Comparison of ENCODE assay signal across 8 mouse cellular contexts in the genomic region with DNA sequence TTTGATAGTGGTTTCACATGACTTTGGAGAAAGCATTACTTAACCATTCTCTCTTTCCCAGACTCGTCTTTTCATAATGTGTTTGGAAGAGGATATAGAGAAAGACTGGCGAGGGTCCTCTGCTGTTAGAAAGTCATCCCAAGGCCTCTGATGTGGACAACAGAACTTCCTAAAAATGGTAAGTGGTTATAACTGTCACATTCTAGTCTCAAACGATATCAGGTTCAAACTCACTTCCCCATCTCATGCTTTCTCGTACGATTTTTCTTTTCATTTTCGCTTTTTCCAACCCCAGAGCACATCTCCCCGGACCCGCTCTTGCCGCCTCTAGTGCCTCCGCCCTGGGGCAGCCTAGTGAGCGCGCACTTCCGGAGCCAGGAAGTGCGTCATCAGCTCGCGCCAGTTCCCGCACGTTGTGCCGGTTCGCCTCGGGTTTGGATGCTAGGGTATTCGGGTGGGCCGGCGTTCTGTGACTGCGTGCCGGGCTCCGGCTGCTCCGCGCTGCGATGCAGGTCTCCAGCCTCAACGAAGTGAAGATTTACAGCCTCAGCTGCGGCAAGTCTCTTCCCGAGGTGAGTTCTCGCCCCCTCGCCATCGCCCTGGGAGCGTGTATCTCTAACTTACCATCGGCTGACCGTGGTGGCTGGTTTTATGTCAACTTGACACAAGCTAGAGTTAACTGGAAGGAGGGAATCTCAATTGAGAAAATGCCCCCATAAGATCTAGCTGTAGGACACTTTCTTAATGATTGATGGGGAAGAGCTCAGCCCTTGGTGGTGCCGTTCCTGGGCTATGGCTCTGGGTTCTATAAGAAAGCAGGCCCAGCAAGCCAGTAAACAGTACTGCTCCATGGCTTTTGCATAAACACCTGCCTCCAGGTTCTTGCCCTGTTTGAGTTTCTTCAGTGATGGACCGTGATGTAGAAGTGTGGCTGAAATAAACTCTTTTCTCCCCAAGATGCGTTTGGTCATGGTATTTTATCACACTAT. TPM values are rescaled to one million over a fixed set of nuclear protein-coding genes. Genes with fewer than 3 reads are reported as not detected.
A peak's percentile ranks its signal among the peaks of the same experiment; 100 is the strongest.
DNase-seq lines count a peak whose midpoint lies in the region; ATAC-seq and TF ChIP-seq lines count a peak whose summit lies in the region.

A gene (plus strand): TSS at position 411 of the 989 bp plus-strand sequence.

- peaks cover 9% of the 10 kb centered on the region for H3K4me1 ChIP-seq in heart, embryonic 12.5 days (replicated peaks)
- 0 out of 2 replicates have a peak, but pooled peaks cover 5% of the 10 kb centered on the region for H3K4me1 ChIP-seq in kidney, postnatal 0 days (replicated peaks; ENCODE audit: insufficient read depth, low read length)
- H3K4me1 ChIP-seq in liver, embryonic 11.5 days (replicated peaks; ENCODE audit: control insufficient read depth, insufficient read depth, low read length): peaks cover 11% of the 10 kb centered on the region
- peaks cover 6% of the 10 kb centered on the region; the same call in 1 of the 2 replicates for H3K4me1 ChIP-seq in stomach, embryonic 14.5 days (ENCODE audit: control insufficient read depth, insufficient read depth, low read length)

- WGBS in heart, embryonic 12.5 days: under 1% methylated on average over 42 of the region's 42 CpGs
- WGBS in kidney, postnatal 0 days: 1% methylated on average over 42 of the region's 42 CpGs
- under 1% methylated on average over 42 of the region's 42 CpGs for WGBS in liver, embryonic 11.5 days
- WGBS in stomach, embryonic 14.5 days: under 1% methylated on average over 42 of the region's 42 CpGs

- no peak for TF ChIP-seq CTCF in kidney, postnatal 0 days (IDR thresholded peaks at IDR 0.05; ENCODE audit: low read depth)

- peak within 1 kb of the TSS; percentile 89 for H3K4me3 ChIP-seq in heart, embryonic 12.5 days
- peak within 1 kb of the TSS; percentile 86 for H3K4me3 ChIP-seq in kidney, postnatal 0 days (replicated peaks; ENCODE audit: low read depth, low read length)
- H3K4me3 ChIP-seq in liver, embryonic 11.5 days (ENCODE audit: low read depth, low read length): peak within 1 kb of the TSS; percentile 81
- H3K4me3 ChIP-seq in stomach, embryonic 14.5 days (ENCODE audit: low read depth, low read length): peak within 1 kb of the TSS; percentile 67

- no peaks in the 10 kb centered on the region for H3K27me3 ChIP-seq in heart, embryonic 12.5 days (replicated peaks)
- no peaks in the 10 kb centered on the region for H3K27me3 ChIP-seq in kidney, postnatal 0 days (ENCODE audit: insufficient read depth, low read length)
- H3K27me3 ChIP-seq in liver, embryonic 11.5 days (replicated peaks; ENCODE audit: control insufficient read depth, insufficient read depth, low read length): no peaks in the 10 kb centered on the region
- no peaks in the 10 kb centered on the region for H3K27me3 ChIP-seq in stomach, embryonic 14.5 days (ENCODE audit: control insufficient read depth, insufficient read depth, low read length)

- peak within 1 kb of the TSS; percentile 2 for H3K27ac ChIP-seq in heart, embryonic 12.5 days (ENCODE audit: poor library complexity, severe bottlenecking)
- H3K27ac ChIP-seq in kidney, postnatal 0 days: peak within 1 kb of the TSS; percentile 64
- peak within 1 kb of the TSS; percentile 4; the same call in 1 of the 2 replicates for H3K27ac ChIP-seq in liver, embryonic 11.5 days (ENCODE audit: low read depth, low read length)
- H3K27ac ChIP-seq in stomach, embryonic 14.5 days (ENCODE audit: low read length): peak within 1 kb of the TSS; percentile 53; the same call in 1 of the 2 replicates

- peak; percentile 92 to 93 for DNase-seq in B cell, adult 2 months
- DNase-seq in brain, adult 2 months (ENCODE audit: low read depth, low spot score): peak; percentile 97
- peak; percentile 91 for DNase-seq in kidney, postnatal 0 days (ENCODE audit: low spot score)
- DNase-seq in liver, embryonic 11.5 days (ENCODE audit: low spot score): peak; percentile 90
- peak; percentile 93 for DNase-seq in naive thymus-derived CD4-positive, alpha-beta T cell, adult 2 months (ENCODE audit: low read depth)

- H3K9ac ChIP-seq in heart, embryonic 12.5 days: peak within 1 kb of the TSS; percentile 81
- H3K9ac ChIP-seq in kidney, postnatal 0 days (ENCODE audit: low read depth, low read length): peak within 1 kb of the TSS; percentile 71
- H3K9ac ChIP-seq in liver, embryonic 11.5 days (ENCODE audit: low read depth, low read length): peak within 1 kb of the TSS; percentile 84
- H3K9ac ChIP-seq in stomach, embryonic 14.5 days (replicated peaks; ENCODE audit: low read depth, low read length): peak within 1 kb of the TSS; percentile 37

- H3K36me3 ChIP-seq in heart, embryonic 12.5 days: peaks cover 22% of the 10 kb centered on the region
- no peaks in the 10 kb centered on the region for H3K36me3 ChIP-seq in kidney, postnatal 0 days (ENCODE audit: insufficient read depth, low read length)
- H3K36me3 ChIP-seq in liver, embryonic 11.5 days (ENCODE audit: control insufficient read depth, insufficient read depth, low read length): 0 out of 2 replicates have a peak, but pooled peaks cover 6% of the 10 kb centered on the region
- H3K36me3 ChIP-seq in stomach, embryonic 14.5 days (ENCODE audit: control insufficient read depth, insufficient read depth, low read length): peaks cover 7% of the 10 kb centered on the region

- peak within 1 kb of the TSS; percentile 81 for H3K4me2 ChIP-seq in heart, embryonic 12.5 days
- H3K4me2 ChIP-seq in kidney, postnatal 0 days (ENCODE audit: low read length): peak within 1 kb of the TSS; percentile 90
- peak within 1 kb of the TSS; percentile 91 for H3K4me2 ChIP-seq in liver, embryonic 11.5 days
- peak within 1 kb of the TSS; percentile 94 for H3K4me2 ChIP-seq in stomach, embryonic 14.5 days (replicated peaks; ENCODE audit: low read depth, low read length)

- peak; percentile 98 for ATAC-seq in erythroblast, adult 5-6 weeks (replicated peaks; ENCODE audit: low FRiP score, poor library complexity, severe bottlenecking)
- ATAC-seq in heart, embryonic 12.5 days (ENCODE audit: insufficient number of reproducible peaks, low FRiP score): peak; percentile 91
- peak; percentile 97 for ATAC-seq in kidney, postnatal 0 days (replicated peaks; ENCODE audit: low FRiP score, low read depth)
- ATAC-seq in liver, embryonic 11.5 days (replicated peaks; ENCODE audit: low FRiP score): peak; percentile 94
- peak; percentile 94 for ATAC-seq in stomach, embryonic 14.5 days (ENCODE audit: insufficient number of reproducible peaks, insufficient read depth, low FRiP score, low read depth)

- no peaks in the 10 kb centered on the region for H3K9me3 ChIP-seq in heart, embryonic 12.5 days (replicated peaks)
- no peaks in the 10 kb centered on the region for H3K9me3 ChIP-seq in kidney, postnatal 0 days (replicated peaks; ENCODE audit: low read length)
- no peaks in the 10 kb centered on the region for H3K9me3 ChIP-seq in liver, embryonic 11.5 days (ENCODE audit: control insufficient read depth, low read length)
- H3K9me3 ChIP-seq in stomach, embryonic 14.5 days (ENCODE audit: control insufficient read depth, low read depth, low read length): no peaks in the 10 kb centered on the region

RNA-seq across cellular contexts. Expression of the gene that starts here (rescaled TPM):
- 3.5 and 6.3 TPM in 2 replicates for total RNA-seq in erythroblast, adult 5-6 weeks (2015; ENCODE audit: low replicate concordance)
- total RNA-seq in erythroblast, adult 5-6 weeks (2017; ENCODE audit: low replicate concordance): 2.4 and 5.0 TPM in 2 replicates
- 16.6 and 18.3 TPM in 2 replicates for polyA plus RNA-seq in heart, embryonic 12.5 days (2016; fragmentation: Nextera tagmentation; extraction: Ambion mirVana)
- polyA plus RNA-seq in kidney, postnatal 0 days (2015; fragmentation: Nextera tagmentation; extraction: Ambion mirVana): 15.0 and 16.8 TPM in 2 replicates
- 37.8 and 40.5 TPM in 2 replicates for polyA plus RNA-seq in liver, embryonic 11.5 days (2014; fragmentation: Nextera tagmentation; extraction: Ambion mirVana)
- polyA plus RNA-seq in stomach, embryonic 14.5 days (2014; fragmentation: Nextera tagmentation; extraction: Ambion mirVana): 20.5 and 21.0 TPM in 2 replicates

Comparison
In these comparisons a context has a peak if more than half of its experiments do, and no peak if none do; other contexts are left out.
1. Peak in every context shown above with its lines: DNase-seq, ATAC-seq, H3K4me3 ChIP-seq and H3K27ac ChIP-seq.
2. H3K27ac ChIP-seq: peak in every context shown above with its lines; median percentile 64 in kidney, postnatal 0 days; 53 in stomach, embryonic 14.5 days; 4 in liver, embryonic 11.5 days; 2 in heart, embryonic 12.5 days.